Mouse (Mus musculus) frontal cortex, postnatal 25 days (tissue): ENCODE data around the gene Tmem161a.

Source experiments
- DNase-seq, 2 experiments: peaks; one replicate each; pipeline ENCODE4 v3.0.0; 2022; ENCODE audit warnings: low spot score in 2 of 2

Tmem161a gene

GRCm38 (mm10) chr8:70160015-70160414, 12.1 kb upstream of the Tmem161a start:
- DNase-seq: no peak

GRCm38 (mm10) chr8:70163316-70163715, 8.8 kb upstream of the Tmem161a start:
- no peak for DNase-seq

GRCm38 (mm10) chr8:70166504-70167110, 5.5 kb upstream of the Tmem161a start:
- peak in 1 of 2 experiments; percentile 41 for DNase-seq

- DNase-seq: no peak
Observed at GRCm38 (mm10) chr8:70170116-70170515, 2.0 kb upstream of the Tmem161a start.

- DNase-seq: no peak
Observed at GRCm38 (mm10) chr8:70170748-70171147, 1.4 kb upstream of the Tmem161a start.

GRCm38 (mm10) chr8:70171240-70171639, 916 bp upstream of the Tmem161a start:
- DNase-seq: no peak

- DNase-seq: no peak
Observed at GRCm38 (mm10) chr8:70173320-70173719, 1.2 kb downstream of the Tmem161a start.

- no peak for DNase-seq
Observed at GRCm38 (mm10) chr8:70174079-70174478, 1.9 kb downstream of the Tmem161a start.

- no peak for DNase-seq
Observed at GRCm38 (mm10) chr8:70178231-70178630, 6.1 kb downstream of the Tmem161a start.

- DNase-seq: no peak
Observed at GRCm38 (mm10) chr8:70179082-70179481, 6.9 kb downstream of the Tmem161a start.

GRCm38 (mm10) chr8:70181212-70181902, 9.2 kb downstream of the Tmem161a start:
- no peak for DNase-seq

GRCm38 (mm10) chr8:70181903-70182252, 9.7 kb downstream of the Tmem161a start:
- DNase-seq: no peak

GRCm38 (mm10) chr8:70183194-70183593, 11.0 kb downstream of the Tmem161a start:
- DNase-seq: no peak

- no peak for DNase-seq
Observed at GRCm38 (mm10) chr8:70188707-70189106, 16.6 kb downstream of the Tmem161a start.

- DNase-seq: no peak
Observed at GRCm38 (mm10) chr8:70193238-70193637, 21.1 kb downstream of the Tmem161a start.

- DNase-seq: no peak
Observed at GRCm38 (mm10) chr8:70194191-70194590, 22.0 kb downstream of the Tmem161a start.

- DNase-seq: no peak
Observed at GRCm38 (mm10) chr8:70195762-70196161, 23.6 kb downstream of the Tmem161a start.

GRCm38 (mm10) chr8:70197603-70198002, 25.4 kb downstream of the Tmem161a start:
- DNase-seq: no peak

GRCm38 (mm10) chr8:70200098-70200681, 28.0 kb downstream of the Tmem161a start:
- DNase-seq: peak; percentile 22 to 50

- no peak for DNase-seq
Observed at GRCm38 (mm10) chr8:70201417-70201816, 29.3 kb downstream of the Tmem161a start.

GRCm38 (mm10) chr8:70203072-70203471, 30.9 kb downstream of the Tmem161a start:
- no peak for DNase-seq

- no peak for DNase-seq
Observed at GRCm38 (mm10) chr8:70204757-70205156, 32.6 kb downstream of the Tmem161a start.

GRCm38 (mm10) chr8:70208130-70208529, 36.0 kb downstream of the Tmem161a start:
- DNase-seq: no peak
